Mouse (Mus musculus) heart, postnatal 0 days (tissue): ENCODE results near the gene Os9.

Experiments
- CTCF ChIP-seq: IDR thresholded peaks from 2 replicates; pipeline ENCODE4 v1.5.1; 2016; ENCODE audit warnings: antibody characterized with exemption, control low read depth, low read depth
- EP300 ChIP-seq: IDR thresholded peaks from 2 replicates; pipeline ENCODE4 v1.6.1; 2016; ENCODE audit warnings: antibody characterized with exemption, low read depth

- TF ChIP-seq CTCF (no peak), EP300 (no peak)
Measured at GRCm38 (mm10) chr10:127077515-127077914, 43.4 kb downstream of the Os9 start.
